Mouse (Mus musculus) lung, postnatal 10 days (tissue): ENCODE results near the gene Olfr283.
"Not testable (repeated sequence)": the region's sequence is repeated elsewhere in the genome, so short reads cannot be mapped to it uniquely, and the experiment has no call there.

Source experiments
- DNase-seq: peaks from one replicate; pipeline ENCODE4 v3.0.0; 2021

Gene Olfr283

DNA sequence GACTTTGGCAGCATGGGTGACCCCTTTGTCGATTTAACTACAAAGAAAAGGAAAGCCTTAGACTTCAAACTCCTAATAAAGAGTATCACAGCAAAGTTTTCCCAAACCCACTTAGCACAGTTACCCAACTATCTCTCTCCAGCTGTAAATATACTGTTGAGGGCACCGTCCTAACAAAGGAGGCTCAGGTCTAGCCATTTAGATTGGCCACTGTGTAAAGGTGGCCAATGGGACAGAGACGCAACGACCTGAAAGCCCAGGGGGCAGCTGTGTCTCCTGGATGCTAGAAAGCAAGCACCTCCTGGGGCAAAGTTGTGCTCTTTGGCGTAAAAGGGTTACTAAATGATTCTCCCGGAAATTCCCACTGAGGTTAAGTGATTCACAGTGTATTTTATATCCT, at the start of gene Olfr283:
TSS of gene Olfr283 (minus strand) at position 101 of the 400 bp plus-strand sequence.
- no peak for DNase-seq

DNA sequence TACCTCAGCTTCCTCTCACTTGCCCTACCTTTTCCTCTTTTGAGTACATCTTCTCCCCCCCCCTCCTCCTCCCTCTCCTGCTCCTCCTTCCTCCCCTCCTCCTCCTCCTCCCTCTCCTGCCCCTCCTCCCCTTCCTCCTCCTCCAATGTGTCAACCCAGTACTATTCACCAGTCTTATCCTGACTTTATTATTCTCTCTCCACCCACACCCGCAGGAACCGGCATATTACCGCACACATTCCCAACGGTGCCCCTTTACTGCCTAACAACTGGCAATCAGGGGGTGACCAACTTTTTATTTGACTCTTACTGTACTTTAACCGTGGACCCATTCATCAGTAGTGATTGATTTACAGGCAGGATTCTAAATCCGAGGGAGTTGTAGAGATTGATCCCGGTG, 44.4 kb upstream of the Olfr283 start:
- no peak for DNase-seq

DNA sequence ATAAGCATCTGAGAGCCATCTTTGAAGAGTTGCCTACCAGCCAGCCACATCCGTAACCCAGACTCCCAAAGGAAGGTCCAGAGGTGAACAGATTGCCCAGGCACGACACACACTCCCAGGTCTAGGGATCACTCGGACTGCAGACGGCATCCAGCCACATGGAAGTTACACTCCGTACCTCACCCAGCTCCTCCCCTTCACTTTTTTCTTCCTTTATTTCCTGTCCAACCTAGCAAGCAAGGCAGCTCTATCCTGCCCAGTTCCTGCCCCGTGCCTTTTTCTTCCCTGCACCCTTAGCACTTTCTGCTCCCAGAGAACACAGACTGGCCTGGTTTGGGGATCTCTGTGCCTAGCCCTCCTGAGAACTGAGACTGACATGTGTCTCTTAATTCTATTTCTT, 44.0 kb upstream of the Olfr283 start:
- DNase-seq, result no peak

DNA sequence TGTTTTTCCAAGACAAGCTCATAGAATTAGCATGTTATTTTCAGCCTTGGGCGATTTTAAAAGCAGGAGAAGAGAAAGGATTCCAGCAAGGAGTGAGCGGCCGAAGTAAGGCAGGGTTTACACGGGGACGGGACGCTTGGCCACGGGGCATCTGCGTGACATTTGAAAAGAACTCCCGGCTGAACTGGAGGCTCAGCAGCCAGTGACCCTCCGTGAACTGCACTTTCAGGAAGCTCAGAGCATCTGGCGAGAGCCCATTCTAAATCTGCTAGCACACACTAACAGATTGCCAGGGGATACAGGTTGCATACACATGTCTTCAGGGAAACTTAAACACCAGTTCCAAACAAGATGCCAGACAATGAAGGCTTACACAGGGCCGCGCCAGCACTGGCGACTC, 43.6 kb upstream of the Olfr283 start:
- peak; percentile 16 for DNase-seq

DNA sequence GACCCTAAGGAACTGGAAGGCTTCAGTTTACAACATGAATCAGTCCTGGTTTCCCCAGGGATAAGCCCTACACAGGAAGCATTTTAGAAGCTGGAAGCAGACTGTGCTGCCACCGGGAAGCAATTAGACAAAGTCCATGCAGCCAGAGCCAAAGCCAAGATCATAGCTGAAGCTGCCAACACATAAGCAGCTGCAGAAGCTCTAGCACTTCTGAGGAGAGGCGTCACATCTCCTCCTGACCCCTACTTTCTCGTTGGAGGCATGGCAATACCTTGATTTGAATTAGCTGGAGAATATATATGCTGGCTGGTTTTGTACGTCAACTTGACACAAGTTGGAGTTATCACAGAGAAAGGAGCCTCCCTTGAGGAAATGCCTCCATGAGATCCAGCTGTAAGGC, 40.2 kb upstream of the Olfr283 start:
- DNase-seq, result no peak

DNA sequence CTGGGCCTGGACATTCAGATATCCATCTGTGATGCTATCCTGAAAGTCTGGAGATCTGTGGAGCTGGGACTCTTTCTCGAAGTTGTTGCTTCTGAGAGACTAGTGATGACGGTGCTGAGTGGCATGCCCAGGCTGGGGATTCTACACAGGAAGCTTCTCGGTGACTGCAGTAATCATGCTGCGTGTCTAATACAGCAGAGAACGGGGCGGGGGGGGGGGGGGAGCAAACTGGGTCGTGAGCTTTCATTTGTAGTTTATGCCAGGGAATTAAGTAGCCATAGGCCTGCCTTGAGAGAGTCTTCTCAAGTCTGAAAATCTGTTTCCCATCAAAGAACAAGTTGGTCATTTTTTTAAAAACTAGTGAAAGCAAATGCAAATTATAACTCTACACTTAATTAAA, 37.4 kb upstream of the Olfr283 start:
- DNase-seq, result no peak

DNA sequence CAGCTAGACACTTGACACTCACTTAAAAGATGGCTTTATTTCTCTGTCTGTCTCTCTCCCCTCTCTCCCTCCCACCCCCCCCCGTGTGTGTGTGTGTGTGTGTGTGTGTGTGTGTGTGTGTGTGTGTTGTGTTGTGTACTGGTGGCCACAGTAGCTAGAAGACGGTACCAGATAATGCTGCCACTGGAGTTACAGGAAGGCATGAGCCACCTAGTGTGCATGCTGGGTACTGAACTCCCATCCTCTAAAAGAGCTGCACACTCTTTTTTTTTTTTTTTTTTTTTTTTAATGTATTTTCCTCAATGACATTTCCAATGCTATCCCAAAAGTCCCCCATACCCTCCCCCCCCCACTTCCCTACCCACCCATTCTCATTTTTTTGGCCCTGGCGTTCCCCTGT, 36.5 kb upstream of the Olfr283 start:
- peak; percentile 29 for DNase-seq

DNA sequence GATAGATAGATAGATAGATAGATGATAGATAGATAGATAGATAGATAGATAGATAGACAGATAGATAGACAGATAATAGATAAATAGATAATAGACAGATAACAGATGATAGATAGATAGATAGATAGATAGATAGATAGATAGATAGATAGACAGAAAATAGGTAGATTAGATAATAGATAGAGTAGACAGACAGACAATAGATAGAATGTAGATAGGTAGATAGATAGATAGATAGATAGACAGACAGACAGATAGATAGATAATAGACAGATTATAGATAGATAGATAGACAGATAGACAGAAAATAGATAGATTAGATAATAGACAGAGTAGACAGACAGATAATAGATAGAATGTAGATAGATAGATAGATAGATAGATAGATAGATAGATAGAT, 36.1 kb upstream of the Olfr283 start:
- DNase-seq, result not testable (repeated sequence)

DNA sequence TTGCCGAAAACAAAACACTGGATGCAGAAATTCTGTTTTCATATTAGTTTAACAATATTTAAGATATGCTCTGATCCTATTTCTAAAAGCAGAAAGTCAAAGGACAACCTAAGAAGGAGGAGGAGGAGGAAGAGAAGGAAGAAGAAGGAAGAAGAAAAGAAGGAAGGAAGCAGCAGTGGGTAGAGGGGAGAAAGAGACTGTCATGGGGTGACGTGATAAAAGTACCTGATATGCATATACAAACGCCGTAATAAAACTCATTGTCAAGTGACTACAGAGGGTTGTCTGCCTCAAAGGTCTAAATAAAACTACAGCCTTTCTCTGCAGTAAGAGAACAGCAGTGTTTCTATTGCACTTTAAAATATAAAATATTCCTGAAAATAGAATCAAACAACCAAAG, 35.2 kb upstream of the Olfr283 start:
- no peak for DNase-seq

DNA sequence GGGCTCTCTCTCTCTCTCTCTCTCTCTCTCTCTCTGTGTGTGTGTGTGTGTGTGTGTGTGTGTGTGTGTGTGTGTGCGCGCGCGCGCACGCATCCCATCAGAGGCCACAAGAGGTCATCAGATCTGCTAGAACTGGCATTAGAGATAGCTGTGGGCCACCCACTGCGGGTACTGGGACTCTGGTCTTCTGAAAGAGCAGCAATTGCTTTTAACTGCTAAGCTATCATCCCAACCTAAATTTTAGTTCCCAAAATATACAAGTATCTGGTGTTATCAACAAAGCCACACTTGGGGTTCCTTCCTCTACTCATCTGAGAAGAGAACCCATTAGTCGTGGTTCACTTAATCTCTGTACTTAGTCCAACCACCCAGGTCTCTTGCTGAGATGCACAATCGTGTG, 29.5 kb upstream of the Olfr283 start:
- no peak for DNase-seq

DNA sequence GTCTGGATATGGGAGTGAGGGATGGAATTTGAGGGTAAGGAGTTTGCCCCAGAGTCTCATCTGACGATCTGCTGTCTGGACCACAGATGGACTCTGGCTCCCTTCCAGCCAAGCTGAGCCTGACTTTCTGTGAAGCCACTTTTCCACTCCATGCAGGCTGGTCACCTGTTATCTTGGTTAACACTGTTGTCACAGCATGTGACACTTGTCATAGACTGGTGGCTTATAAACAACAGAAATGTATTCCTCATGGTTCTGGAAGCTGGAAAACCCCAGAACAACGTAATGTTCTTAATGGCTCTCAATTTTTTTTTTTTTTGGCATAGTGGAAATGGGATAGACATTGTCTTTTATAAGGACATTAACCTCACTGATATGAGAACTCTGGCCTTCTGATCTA, 28.9 kb upstream of the Olfr283 start:
- no peak for DNase-seq

DNA sequence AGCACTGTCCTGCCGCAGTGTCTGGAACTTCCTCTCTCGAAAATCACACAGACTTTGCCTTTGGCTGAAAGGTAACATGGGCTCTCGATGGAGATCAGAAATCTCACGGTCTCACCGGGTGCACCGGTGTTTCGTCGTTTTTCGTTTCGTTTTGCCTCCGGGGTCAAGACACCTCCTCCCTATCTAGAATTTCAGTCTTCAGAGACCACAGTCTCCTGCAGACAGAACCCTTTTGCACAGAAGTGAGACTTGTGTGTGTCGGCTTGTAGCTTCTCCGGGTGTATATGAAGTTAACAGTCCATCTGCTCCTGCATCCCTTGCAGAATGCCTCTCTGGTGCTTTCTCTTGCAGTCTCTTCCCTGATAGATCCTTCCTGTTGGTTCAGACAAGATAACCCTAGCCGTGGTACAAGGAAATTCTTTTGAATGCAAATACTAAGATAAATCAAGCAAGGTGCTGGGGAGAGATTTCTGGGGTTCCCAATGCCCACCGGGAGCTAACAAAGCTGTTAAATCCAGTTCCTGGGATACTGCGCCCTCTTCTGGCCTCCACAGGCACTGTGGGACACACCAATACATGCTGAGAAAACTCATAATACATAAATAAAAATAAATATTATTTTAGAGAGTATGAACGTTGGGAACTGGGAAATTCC, 27.8 kb upstream of the Olfr283 start:
- DNase-seq, result peak; percentile 62

DNA sequence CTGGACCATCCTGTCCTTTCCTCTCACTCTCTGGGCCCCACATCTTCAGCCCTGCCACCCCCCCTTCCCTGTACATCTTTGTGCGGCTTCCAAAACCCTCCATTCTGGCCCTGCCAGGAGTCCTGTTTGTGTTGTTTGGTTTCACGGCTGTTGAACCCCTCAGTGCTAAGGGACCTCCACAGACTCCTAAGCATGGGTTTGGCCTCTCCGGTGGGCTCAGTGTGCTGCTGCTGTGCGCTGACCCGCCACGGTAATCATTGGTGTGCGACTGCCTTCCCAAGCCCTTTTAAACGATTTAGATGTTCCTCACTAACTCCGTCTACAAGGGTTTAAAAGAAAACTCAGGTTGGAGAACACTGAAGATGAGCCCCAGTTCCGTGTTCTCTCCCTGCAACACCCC, 21.6 kb upstream of the Olfr283 start:
- DNase-seq, result no peak

DNA sequence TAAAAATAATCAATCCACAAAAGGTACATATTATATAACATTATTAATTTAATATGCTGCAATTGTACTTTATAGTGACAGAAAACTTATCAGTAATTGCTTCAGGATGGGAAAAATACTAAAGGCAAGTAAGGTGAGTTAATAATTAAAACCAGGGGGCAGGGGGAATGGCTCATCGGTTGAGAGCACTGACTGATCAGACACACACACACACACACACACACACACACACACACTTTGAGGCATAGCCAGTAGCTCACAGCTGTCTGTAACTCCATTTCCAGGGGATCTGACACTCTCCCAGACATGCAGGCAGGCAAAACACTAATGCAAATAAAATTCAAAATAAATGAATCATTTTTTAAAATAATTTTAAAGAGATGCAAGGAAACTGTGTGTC, 16.4 kb upstream of the Olfr283 start:
- no peak for DNase-seq

DNA sequence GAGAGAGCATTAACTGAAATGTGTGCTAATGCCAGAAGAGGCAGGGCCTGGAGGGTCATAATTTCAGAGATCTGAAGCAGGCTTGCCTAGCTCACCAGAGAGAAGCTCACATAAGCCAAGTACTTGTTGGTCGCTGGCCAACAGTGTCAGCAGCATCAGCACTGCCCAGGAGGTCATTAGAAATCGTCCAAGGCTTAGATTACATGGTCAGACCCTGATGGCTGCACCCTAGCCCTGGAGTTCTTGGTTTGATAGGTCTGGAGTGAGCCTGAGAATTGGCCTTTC, 11.1 kb upstream of the Olfr283 start:
- DNase-seq, result peak; percentile 62

DNA sequence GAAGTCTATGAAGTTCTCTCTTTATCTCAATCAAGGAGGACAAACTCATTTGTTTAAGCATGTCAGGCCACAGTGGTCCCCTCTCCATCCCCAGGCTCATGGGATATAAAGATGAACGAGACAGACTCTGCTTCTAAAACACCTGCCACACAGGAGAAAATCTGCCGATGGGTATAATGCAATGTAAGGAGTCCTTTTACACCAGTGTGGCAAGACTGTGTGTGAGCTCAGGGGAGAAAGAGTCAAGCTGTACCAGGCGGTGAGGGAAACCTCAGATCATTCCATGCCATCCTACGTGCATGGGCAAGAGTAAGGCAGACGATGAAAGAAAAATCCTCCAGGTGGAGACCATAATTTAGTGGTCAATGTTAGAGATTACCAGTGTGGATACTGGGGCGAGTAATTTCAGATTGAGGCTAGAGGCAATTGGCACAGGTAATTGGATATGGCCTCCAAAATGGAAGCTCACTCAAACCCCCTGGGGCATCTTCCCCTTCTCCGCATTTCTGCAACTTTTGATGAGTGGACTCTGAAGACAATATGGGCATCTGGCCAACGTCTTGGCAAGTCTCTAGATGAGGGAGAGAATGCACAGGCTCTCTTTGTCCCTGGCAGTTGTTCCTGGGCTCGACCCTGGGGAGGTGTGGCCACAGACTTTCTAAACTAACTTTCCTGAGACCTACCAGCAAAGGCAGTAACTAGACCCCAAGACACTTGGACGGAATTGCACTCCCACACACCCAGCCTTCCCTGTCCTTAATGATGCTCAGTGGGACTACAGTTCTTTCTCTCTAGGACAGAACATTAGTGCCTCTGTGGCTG, 10.5 kb upstream of the Olfr283 start:
- peak; percentile 35 for DNase-seq

DNA sequence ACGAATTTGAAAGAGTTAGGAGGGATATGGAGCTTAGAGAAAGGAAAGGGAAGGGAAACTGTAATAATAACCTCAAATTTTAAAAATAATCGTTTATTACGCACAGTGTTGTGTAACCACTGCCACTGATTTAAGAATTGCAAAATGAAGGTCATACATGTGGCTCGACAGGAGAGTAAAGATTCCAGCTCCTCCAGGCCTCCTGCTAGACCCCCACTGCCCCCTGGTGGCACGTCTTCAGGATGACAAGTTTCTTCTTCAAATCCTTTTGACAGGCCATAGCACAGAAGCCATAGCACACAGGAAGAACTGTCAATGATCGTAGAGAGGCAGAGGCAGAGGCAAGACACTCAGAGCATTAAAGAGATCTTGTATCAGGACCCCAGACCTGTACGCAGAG, 9.1 kb upstream of the Olfr283 start:
- DNase-seq, result peak; percentile 86

DNA sequence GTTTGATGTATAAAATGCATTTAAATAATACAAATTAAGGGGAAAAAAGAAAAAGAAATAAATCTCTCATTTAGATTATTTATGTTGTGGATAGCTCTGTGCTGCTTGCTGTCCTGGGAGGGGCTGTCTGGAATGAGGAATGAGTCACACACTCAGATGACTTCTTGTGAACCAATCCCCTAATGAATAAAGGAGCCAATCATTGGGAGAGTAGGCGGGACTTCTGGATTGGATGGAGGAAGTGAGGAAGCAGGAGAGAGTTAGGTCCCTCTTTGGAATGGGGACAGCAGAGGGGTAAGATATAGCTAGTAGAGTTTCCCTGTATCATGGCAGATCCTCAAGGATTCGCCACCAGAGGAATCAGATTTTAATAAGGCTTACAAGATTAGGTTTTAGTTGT, 6.9 kb upstream of the Olfr283 start:
- peak; percentile 10 for DNase-seq

DNA sequence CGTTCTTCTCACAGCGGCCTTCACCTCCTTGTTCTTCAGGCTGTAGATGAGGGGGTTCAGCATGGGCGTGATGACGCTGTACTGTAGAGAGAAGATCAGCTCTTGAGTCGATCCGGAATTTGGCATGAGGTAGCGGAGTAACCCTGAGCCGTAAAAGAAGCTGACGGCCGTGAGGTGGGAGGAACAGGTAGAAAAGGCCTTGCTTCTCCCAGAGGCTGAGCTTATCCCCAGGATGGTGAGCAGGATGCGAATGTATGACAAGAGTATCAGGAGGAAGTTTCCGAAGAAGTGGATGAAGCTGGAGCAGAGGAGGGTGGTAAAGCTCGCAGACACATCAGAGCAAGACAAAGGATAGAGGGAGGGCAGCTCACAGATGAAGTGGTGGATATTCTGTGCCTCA, 2.5 kb downstream of the Olfr283 start:
- no peak for DNase-seq

DNA sequence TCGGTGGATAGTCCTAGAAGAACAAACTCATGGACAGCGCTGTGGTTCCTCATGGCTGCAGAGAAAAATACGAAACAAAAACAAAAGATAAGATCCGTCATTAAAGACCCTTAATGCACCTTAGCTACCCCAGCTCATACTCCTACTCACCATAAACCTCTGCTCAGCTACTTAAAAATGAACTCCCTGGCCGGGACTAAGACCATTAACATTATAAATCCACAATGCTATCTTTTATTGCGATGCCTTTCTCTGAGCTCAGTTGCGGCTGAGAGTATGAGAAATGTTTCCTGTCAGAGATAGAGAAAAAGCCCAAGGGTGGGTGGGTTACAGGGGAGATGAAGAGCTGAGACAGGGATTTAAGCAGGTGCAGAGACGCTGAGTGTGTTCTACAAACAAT, 39.9 kb downstream of the Olfr283 start, which contains the start of gene Olfr284:
TSS of gene Olfr284 (minus strand) at position 101 of the 400 bp plus-strand sequence.
- no peak for DNase-seq
